Mouse (Mus musculus): ENCODE results near the gene Ltb. TPM values are rescaled to one million over a fixed set of nuclear protein-coding genes. Genes with fewer than 3 reads are reported as not detected.
"Not testable (repeated sequence)": the region's sequence is repeated elsewhere in the genome, so short reads cannot be mapped to it uniquely, and the experiment has no call there.

The Ltb gene
- total and polyA plus RNA-seq, 2 experiments from 2014 or later = 0.27 to 0.33 TPM

DNA sequence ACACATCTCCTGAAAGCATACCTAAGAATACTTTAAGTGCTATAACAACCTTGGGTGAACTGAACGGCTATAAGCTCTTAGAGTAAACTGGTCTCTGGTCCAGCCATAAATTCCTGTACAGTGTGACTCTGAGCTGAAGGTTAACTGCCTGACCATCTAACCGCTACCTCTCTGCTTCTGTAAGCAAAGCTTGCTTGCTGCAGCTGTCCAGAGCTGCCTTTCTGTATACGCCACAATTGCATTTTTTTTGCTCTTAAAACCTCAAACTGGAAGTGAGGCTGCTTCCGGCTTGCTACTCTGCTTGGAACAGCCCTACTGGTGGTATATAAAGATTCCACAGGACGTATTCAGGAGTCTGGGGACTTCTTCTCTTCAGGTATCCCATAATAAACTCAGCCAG, 38.4 kb downstream of the Ltb start:
- ATAC-seq (ENCODE audit: insufficient read depth, low read depth) (no peak), DNase-seq (ENCODE audit: low spot score) (no peak)
- Histone ChIP-seq H3K9ac (replicated peaks; ENCODE audit: low read depth, low read length) (no peak overlapping the region), H3K27ac (ENCODE audit: low read depth) (peak overlapping the region; percentile 89), H3K4me3 (ENCODE audit: low read depth, low read length) (no peak overlapping the region), H3K27me3 (ENCODE audit: control insufficient read depth, insufficient read depth, low read length) (no peaks in the 10 kb centered on the region), H3K4me1 (ENCODE audit: control insufficient read depth, insufficient read depth) (0 out of 2 replicates have a peak, but pooled peaks cover 4% of the 10 kb centered on the region), H3K36me3 (replicated peaks; ENCODE audit: control insufficient read depth, insufficient read depth, low read length) (peaks cover 42% of the 10 kb centered on the region), H3K9me3 (replicated peaks; ENCODE audit: control insufficient read depth, low read length) (no peaks in the 10 kb centered on the region), H3K4me2 (ENCODE audit: low read depth, low read length) (no peak overlapping the region)
- TF ChIP-seq EP300 (IDR thresholded peaks at IDR 0.05; ENCODE audit: low read depth) = no peak
- TF ChIP-seq CTCF (IDR thresholded peaks at IDR 0.05; ENCODE audit: low read depth) = no peak
- WGBS = 72% methylated on average over 5 of the region's 5 CpGs

DNA sequence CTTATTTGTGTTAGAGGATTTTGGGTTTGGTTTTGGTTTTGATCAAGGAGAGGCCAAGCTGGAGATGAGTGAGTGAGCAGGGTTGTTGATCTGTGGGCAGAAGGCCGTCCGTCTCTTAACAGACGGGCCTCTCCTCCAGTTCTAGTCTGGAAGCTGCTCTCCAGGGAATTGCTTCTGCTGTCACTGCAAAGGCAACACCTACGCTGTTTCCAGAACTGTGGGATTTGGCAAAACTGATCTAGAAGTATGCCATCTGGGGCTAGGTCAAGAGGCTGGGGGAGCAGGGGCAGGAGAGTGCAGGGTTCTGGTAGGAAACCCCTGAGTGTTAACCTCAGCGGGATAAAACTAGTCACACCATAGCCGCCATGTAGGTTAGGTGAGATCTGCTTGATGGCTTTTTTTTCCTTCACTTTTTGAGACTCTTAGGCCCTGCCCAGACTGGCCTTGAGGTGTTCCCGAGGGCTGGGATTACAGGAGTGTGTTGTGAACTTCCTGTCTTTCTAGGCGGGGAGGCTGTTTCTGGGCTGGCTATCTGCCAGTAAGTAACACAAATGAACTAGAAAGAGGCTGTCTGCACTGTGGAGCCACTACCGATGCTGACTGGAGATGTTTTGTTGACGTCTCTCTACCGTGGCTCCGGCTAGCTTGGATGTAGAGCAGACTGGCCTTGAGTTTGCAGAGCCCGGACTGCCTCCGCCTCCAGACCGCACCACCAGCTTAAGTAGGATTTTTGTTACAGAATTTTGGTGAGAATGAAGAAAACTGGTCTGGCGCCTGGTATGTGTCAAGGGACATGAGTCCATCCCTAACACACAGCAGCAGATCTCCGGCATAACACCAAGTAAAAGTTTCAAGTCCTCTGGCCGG, 39.1 kb downstream of the Ltb start, which contains the start of gene Atp6v1g2:
Atp6v1g2 (plus strand) TSS at position 547 of the 867 bp plus-strand sequence.
- Histone ChIP-seq H3K4me1 (ENCODE audit: control insufficient read depth, insufficient read depth) (0 out of 2 replicates have a peak, but pooled peaks cover 4% of the 10 kb centered on the region), H3K9ac (replicated peaks; ENCODE audit: low read depth, low read length) (no peak within 1 kb of the TSS), H3K27me3 (ENCODE audit: control insufficient read depth, insufficient read depth, low read length) (no peaks in the 10 kb centered on the region), H3K27ac (ENCODE audit: low read depth) (peak within 1 kb of the TSS; percentile 89), H3K4me2 (ENCODE audit: low read depth, low read length) (peak within 1 kb of the TSS; percentile 75), H3K36me3 (replicated peaks; ENCODE audit: control insufficient read depth, insufficient read depth, low read length) (peaks cover 38% of the 10 kb centered on the region), H3K4me3 (ENCODE audit: low read depth, low read length) (peak within 1 kb of the TSS; percentile 59; the same call in 1 of the 2 replicates), H3K9me3 (replicated peaks; ENCODE audit: control insufficient read depth, low read length) (no peaks in the 10 kb centered on the region)
- TF ChIP-seq CTCF (IDR thresholded peaks at IDR 0.05; ENCODE audit: low read depth) (no peak), EP300 (IDR thresholded peaks at IDR 0.05; ENCODE audit: low read depth) (no peak)
- 50% methylated on average over 18 of the region's 18 CpGs for WGBS
- ATAC-seq (ENCODE audit: insufficient read depth, low read depth) (no peak), DNase-seq (ENCODE audit: low spot score) (peak; percentile 49)

DNA sequence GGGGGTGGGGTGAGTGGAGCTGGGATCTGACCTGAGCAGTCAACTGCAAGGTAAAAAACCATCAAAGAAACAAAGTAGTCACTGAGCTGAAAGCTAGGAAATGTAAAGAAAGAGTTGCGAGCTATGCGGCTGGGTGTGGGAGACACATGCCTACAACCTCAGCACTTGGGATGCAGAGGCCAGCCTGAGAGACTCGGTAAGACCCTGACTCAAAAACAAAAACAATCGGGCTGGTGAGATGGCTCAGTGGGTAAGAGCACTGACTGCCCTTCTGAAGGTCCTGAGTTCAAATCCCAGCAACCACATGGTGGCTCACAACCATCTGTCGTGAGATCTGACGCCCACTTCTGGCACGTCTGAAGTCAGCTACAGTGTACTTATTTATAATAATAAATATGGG, 39.9 kb downstream of the Ltb start:
- Histone ChIP-seq H3K27ac (ENCODE audit: low read depth) (peak overlapping the region; percentile 89), H3K4me2 (ENCODE audit: low read depth, low read length) (peak overlapping the region; percentile 40), H3K36me3 (replicated peaks; ENCODE audit: control insufficient read depth, insufficient read depth, low read length) (peaks cover 30% of the 10 kb centered on the region), H3K4me3 (ENCODE audit: low read depth, low read length) (peak overlapping the region; percentile 59; the same call in 1 of the 2 replicates)
- H3K4me1 ChIP-seq (ENCODE audit: control insufficient read depth, insufficient read depth); H3K27me3 ChIP-seq (ENCODE audit: control insufficient read depth, insufficient read depth, low read length); H3K9ac ChIP-seq (replicated peaks; ENCODE audit: low read depth, low read length); H3K9me3 ChIP-seq (replicated peaks; ENCODE audit: control insufficient read depth, low read length); DNase-seq (ENCODE audit: low spot score); ATAC-seq (ENCODE audit: insufficient read depth, low read depth): not testable (repeated sequence)
- 72% methylated on average over 7 of the region's 7 CpGs for WGBS

DNA sequence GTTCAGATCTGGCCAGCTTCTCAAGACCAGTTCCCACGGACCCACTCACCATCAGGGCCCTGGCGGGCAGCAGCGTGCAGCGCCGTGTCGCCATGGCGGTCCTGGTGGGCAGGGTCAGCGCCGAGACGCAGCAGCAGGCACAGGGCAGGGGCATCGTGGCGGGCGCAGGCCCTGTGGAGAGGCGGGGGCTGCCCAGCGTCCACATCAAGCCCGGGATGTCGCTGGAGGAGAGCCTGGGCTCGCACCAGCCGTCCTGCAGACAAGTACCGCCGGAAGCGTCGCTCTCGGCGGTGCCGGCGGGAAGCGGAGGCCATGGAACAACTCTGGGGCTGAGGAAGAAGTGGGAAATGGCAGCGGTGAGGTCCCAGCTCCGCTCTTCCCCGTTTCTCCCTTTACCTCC, 40.7 kb downstream of the Ltb start:
- H3K9me3 ChIP-seq (replicated peaks; ENCODE audit: control insufficient read depth, low read length) = no peaks in the 10 kb centered on the region
- peak overlapping the region; percentile 89 for H3K27ac ChIP-seq (ENCODE audit: low read depth)
- peak; percentile 16; the same call in 1 of the 2 replicates for ATAC-seq (ENCODE audit: insufficient read depth, low read depth)
- DNase-seq (ENCODE audit: low spot score) = peak; percentile 39
- H3K4me2 ChIP-seq (ENCODE audit: low read depth, low read length) = peak overlapping the region; percentile 75
- peak overlapping the region; percentile 59 for H3K4me3 ChIP-seq (ENCODE audit: low read depth, low read length)
- peaks cover 22% of the 10 kb centered on the region for H3K36me3 ChIP-seq (replicated peaks; ENCODE audit: control insufficient read depth, insufficient read depth, low read length)
- no peaks in the 10 kb centered on the region for H3K27me3 ChIP-seq (ENCODE audit: control insufficient read depth, insufficient read depth, low read length)
- TF ChIP-seq CTCF (IDR thresholded peaks at IDR 0.05; ENCODE audit: low read depth) = no peak
- TF ChIP-seq EP300 (IDR thresholded peaks at IDR 0.05; ENCODE audit: low read depth) = no peak
- 3% methylated on average over 31 of the region's 31 CpGs for WGBS
- 0 out of 2 replicates have a peak, but pooled peaks cover 4% of the 10 kb centered on the region for H3K4me1 ChIP-seq (ENCODE audit: control insufficient read depth, insufficient read depth)
- H3K9ac ChIP-seq (replicated peaks; ENCODE audit: low read depth, low read length) = peak overlapping the region; percentile 78

DNA sequence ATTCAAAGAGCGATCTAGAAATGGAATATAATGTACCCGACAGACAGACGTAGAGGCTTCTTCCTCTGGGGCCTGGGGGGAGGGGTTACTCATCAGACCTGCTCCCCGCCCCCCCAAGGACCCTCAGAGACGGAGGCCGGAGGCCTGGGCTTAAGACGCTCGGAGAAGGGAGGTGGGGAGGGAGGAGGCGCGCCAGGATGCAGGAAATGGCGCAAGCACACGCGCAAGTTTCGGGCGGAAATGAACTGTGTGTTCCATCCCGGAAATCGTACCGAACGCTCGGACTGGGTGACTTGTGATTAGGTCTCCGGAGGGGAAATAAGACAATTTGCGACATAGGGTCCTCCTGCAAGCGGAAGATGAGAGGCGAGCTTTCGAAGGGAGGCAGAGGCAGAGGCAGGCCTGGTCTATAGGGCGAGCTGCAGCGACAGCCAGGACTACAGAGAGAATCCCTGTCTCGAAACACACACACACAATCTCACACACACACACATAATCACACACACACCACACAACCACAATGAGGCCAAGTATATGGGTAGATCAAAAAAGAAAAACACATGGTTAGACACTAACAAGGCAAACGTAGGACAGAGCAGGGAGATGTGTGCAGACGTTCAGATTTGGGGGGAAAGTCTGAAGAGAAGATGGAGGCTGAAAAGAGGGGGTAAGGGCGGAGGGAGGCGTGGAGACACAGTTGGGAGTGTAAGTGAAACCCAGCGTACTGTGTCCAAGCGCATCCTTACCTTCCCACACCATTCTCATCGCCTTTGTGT, 41.6 kb downstream of the Ltb start, which contains the start of gene Nfkbil1:
Nfkbil1 (minus strand) TSS at position 179 of the 776 bp plus-strand sequence.
- TF ChIP-seq EP300 (IDR thresholded peaks at IDR 0.05; ENCODE audit: low read depth) = peak; percentile 91
- TF ChIP-seq CTCF (IDR thresholded peaks at IDR 0.05; ENCODE audit: low read depth) = 0 out of 2 replicates have a peak, but pooled peaks have one; percentile 1
- Histone ChIP-seq H3K9me3 (replicated peaks; ENCODE audit: control insufficient read depth, low read length) (no peaks in the 10 kb centered on the region), H3K36me3 (replicated peaks; ENCODE audit: control insufficient read depth, insufficient read depth, low read length) (peaks cover 15% of the 10 kb centered on the region), H3K4me1 (ENCODE audit: control insufficient read depth, insufficient read depth) (peaks cover 10% of the 10 kb centered on the region), H3K27me3 (ENCODE audit: control insufficient read depth, insufficient read depth, low read length) (no peaks in the 10 kb centered on the region), H3K9ac (replicated peaks; ENCODE audit: low read depth, low read length) (peak within 1 kb of the TSS; percentile 78), H3K27ac (ENCODE audit: low read depth) (peak within 1 kb of the TSS; percentile 89), H3K4me3 (ENCODE audit: low read depth, low read length) (peak within 1 kb of the TSS; percentile 59), H3K4me2 (ENCODE audit: low read depth, low read length) (peak within 1 kb of the TSS; percentile 75)
- WGBS = under 1% methylated on average over 35 of the region's 35 CpGs
- ATAC-seq (ENCODE audit: insufficient read depth, low read depth) = peak; percentile 82
- DNase-seq (ENCODE audit: low spot score) = peak; percentile 97

All from heart, postnatal 0 days (tissue).